Mouse (Mus musculus): Measurements from ENCODE around the gene Phospho2. TPM values are rescaled to one million over a fixed set of nuclear protein-coding genes. Genes with fewer than 3 reads are reported as not detected.
A peak's percentile ranks its signal among the peaks of the same experiment; 100 is the strongest.

Gene Phospho2
- 24.3 and 50.8 TPM in 2 replicates for polyA plus RNA-seq (2012; rRNA removed)

DNA sequence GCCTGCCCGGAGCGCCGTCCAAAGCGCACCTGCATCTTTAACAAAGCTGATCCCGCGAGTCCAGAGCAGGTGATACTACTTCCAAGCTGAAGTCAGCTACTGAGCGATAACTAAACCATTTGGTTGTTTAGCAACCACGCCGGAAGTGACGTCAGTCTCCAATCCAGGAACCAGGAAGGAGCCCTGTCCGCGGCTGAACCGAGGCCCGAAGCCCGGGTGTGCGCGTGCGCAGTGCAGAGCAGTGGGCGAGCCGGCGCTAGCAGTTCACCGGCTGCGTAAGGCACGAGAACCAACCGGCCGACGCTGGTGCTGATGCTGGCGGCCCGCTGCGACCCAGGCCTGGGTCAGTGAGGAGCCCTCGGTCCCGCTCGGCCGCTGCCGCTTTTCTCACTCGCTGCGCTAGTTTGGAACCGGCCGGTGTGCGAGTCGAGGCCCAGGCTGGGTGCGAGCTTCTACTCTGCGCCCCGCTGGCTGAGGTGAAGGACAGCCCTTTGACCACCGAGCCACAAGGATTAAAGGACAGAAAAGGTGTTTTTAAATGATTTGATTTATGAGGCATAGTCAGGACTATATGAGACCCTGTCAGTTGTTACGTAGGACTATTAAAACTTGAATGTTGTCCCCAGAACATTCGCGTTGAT is at the start of gene Phospho2, which contains the start of gene Ccdc173:
Gene Phospho2, plus strand, starts transcription at position 195 of the 641 bp plus-strand sequence.
Gene Ccdc173, minus strand, starts transcription at position 147 of the 641 bp plus-strand sequence.
- H3K27ac ChIP-seq (ENCODE audit: insufficient read depth, low read depth, low read length): peak within 1 kb of the TSS; percentile 66
- peaks cover 2% of the 10 kb centered on the region; the same call in 1 of the 2 replicates for H3K4me1 ChIP-seq (ENCODE audit: control insufficient read depth, insufficient read depth, low read length)
- peak; percentile 69 for TF ChIP-seq POLR2A (IDR thresholded peaks at IDR 0.05; ENCODE audit: low read depth, low read length)
- TF ChIP-seq CTCF (conservative IDR thresholded peaks at IDR 0.05; ENCODE audit: insufficient read depth, insufficient read length, low read depth, low read length): no peak
- DNase-seq: peak; percentile 99
- WGBS: under 1% methylated on average over 48 of the region's 48 CpGs
- H3K36me3 ChIP-seq (ENCODE audit: control insufficient read depth, insufficient read depth, low read length): peaks cover 3% of the 10 kb centered on the region
- H3K4me3 ChIP-seq (ENCODE audit: insufficient read depth, low read depth, low read length): peak within 1 kb of the TSS; percentile 92
- H3K27me3 ChIP-seq (replicated peaks; ENCODE audit: control insufficient read depth, insufficient read depth, low read length): no peaks in the 10 kb centered on the region

DNA sequence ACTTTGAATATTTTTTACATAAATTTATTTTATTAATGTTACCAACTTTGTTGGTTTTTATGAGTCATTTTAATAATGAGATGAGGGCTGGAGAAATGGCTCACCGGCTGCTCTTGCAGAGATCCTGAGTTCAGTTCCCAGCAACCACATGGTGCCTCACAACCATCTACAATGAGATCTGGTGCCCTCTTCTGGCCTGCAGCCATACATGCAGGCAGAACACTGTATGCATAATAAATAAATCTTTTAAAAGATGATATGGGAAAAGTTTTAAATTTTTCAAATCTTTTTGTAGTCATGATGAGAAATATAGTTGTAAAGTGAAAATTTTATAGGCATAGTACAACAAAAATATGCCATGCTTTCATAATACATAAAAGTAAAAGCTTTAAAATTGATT is 44.3 kb upstream of the Phospho2 start:
- 80% methylated on average over 1 of the region's 1 CpGs for WGBS
- Histone ChIP-seq H3K27me3 (replicated peaks; ENCODE audit: control insufficient read depth, insufficient read depth, low read length) (no peaks in the 10 kb centered on the region), H3K4me1 (ENCODE audit: control insufficient read depth, insufficient read depth, low read length) (no peaks in the 10 kb centered on the region), H3K36me3 (ENCODE audit: control insufficient read depth, insufficient read depth, low read length) (peaks cover 11% of the 10 kb centered on the region), H3K4me3 (ENCODE audit: insufficient read depth, low read depth, low read length) (no peak overlapping the region), H3K27ac (ENCODE audit: insufficient read depth, low read depth, low read length) (no peak overlapping the region)
- no peak for TF ChIP-seq POLR2A (IDR thresholded peaks at IDR 0.05; ENCODE audit: low read depth, low read length)
- peak; percentile 19; the same call in 1 of the 2 replicates for TF ChIP-seq CTCF (conservative IDR thresholded peaks at IDR 0.05; ENCODE audit: insufficient read depth, insufficient read length, low read depth, low read length)
- DNase-seq: no peak

DNA sequence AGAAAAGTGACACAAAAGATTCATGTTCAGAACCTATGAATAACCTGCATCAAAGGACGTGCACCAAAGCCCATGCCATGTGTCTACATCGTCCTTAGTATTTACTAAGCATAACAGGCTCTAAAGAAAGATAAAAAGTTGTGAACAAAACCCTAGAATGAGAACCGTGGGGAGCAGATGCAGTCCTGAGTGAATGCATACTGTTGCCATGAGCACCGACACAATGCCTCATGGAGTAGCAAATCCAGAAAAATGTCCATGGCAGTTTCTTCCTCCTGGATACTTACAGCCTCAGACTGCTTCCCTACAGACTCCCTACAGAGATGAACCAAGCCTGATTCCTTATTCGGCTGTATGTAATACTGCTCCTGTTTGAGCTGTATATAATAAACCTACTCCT is 28.4 kb upstream of the Phospho2 start:
- TF ChIP-seq POLR2A (IDR thresholded peaks at IDR 0.05; ENCODE audit: low read depth, low read length) (no peak), CTCF (conservative IDR thresholded peaks at IDR 0.05; ENCODE audit: insufficient read depth, insufficient read length, low read depth, low read length) (no peak)
- WGBS: 85% methylated on average over 5 of the region's 5 CpGs
- H3K4me3 ChIP-seq (ENCODE audit: insufficient read depth, low read depth, low read length): no peak overlapping the region
- no peaks in the 10 kb centered on the region for H3K4me1 ChIP-seq (ENCODE audit: control insufficient read depth, insufficient read depth, low read length)
- no peak overlapping the region for H3K27ac ChIP-seq (ENCODE audit: insufficient read depth, low read depth, low read length)
- H3K36me3 ChIP-seq (ENCODE audit: control insufficient read depth, insufficient read depth, low read length): no peaks in the 10 kb centered on the region
- DNase-seq: no peak
- no peaks in the 10 kb centered on the region for H3K27me3 ChIP-seq (replicated peaks; ENCODE audit: control insufficient read depth, insufficient read depth, low read length)

DNA sequence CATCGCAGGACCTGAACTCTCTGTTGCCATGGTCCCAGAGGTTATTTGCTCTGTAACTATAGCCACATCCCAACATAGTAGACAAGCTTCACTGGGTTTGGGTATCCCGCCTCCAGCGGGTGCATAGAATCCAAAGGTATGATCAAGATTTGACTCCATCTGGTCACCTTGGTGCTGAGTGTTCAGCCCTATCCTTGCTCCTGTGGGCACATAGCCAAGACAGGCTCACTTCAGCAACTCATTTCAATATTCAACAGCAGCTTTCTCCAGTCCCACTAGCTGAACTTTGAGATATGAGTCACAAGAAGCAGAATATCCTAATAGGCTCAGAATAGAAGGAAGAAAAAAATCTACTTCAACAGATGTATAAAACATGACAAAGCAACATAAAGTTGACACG is 26.1 kb upstream of the Phospho2 start:
- Histone ChIP-seq H3K27me3 (replicated peaks; ENCODE audit: control insufficient read depth, insufficient read depth, low read length) (no peaks in the 10 kb centered on the region), H3K4me3 (ENCODE audit: insufficient read depth, low read depth, low read length) (no peak overlapping the region), H3K4me1 (ENCODE audit: control insufficient read depth, insufficient read depth, low read length) (no peaks in the 10 kb centered on the region), H3K36me3 (ENCODE audit: control insufficient read depth, insufficient read depth, low read length) (no peaks in the 10 kb centered on the region), H3K27ac (ENCODE audit: insufficient read depth, low read depth, low read length) (no peak overlapping the region)
- TF ChIP-seq POLR2A (IDR thresholded peaks at IDR 0.05; ENCODE audit: low read depth, low read length) (no peak), CTCF (conservative IDR thresholded peaks at IDR 0.05; ENCODE audit: insufficient read depth, insufficient read length, low read depth, low read length) (no peak)
- DNase-seq: peak; percentile 35
- WGBS: 71% methylated on average over 4 of the region's 4 CpGs

DNA sequence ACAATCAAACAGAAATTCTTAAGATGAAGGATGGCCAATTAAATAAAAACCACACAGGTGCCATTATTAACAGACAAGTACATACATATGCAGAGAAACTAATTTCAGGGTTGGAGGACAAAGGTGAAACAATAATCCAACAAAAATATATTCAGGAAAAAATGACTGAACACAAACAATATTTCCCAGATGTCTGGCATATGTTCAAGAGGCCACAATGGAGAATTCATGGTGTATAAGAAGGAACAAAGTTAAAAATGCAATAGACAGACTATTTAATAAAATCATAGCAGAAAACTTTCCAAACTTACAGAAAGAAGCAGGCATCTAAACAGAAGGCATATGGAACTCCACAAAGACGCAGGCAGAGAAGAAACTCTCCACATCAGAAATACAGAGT is 24.7 kb upstream of the Phospho2 start:
- Histone ChIP-seq H3K4me1 (ENCODE audit: control insufficient read depth, insufficient read depth, low read length) (no peaks in the 10 kb centered on the region), H3K27ac (ENCODE audit: insufficient read depth, low read depth, low read length) (no peak overlapping the region), H3K36me3 (ENCODE audit: control insufficient read depth, insufficient read depth, low read length) (no peaks in the 10 kb centered on the region), H3K27me3 (replicated peaks; ENCODE audit: control insufficient read depth, insufficient read depth, low read length) (no peaks in the 10 kb centered on the region), H3K4me3 (ENCODE audit: insufficient read depth, low read depth, low read length) (no peak overlapping the region)
- DNase-seq: no peak
- 88% methylated on average over 1 of the region's 1 CpGs for WGBS
- no peak for TF ChIP-seq CTCF (conservative IDR thresholded peaks at IDR 0.05; ENCODE audit: insufficient read depth, insufficient read length, low read depth, low read length)
- TF ChIP-seq POLR2A (IDR thresholded peaks at IDR 0.05; ENCODE audit: low read depth, low read length): no peak

DNA sequence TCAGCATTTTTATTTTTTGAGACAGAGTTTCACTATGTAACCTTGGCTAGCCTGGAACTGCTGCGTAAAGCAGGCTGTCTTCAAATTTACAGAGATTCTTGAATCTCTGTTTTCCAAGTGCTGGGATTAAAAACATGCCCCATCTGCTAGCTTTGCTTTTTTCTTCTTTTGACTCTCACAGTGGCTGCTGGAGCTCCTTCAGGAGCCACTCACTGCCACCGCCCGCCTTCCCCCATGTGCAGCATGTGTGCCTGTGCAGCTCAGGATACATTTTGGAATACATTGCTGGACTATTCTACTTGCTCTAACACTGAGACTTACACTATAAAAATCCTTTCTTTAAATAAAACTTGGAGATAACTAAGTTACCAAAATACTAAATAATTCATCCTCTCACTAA is 16.1 kb upstream of the Phospho2 start:
- 97% methylated on average over 3 of the region's 3 CpGs for whole genome bisulfite sequencing
- Histone ChIP-seq H3K4me1 (ENCODE audit: control insufficient read depth, insufficient read depth, low read length) (no peaks in the 10 kb centered on the region), H3K27ac (ENCODE audit: insufficient read depth, low read depth, low read length) (no peak overlapping the region), H3K36me3 (ENCODE audit: control insufficient read depth, insufficient read depth, low read length) (no peaks in the 10 kb centered on the region; the same call in 1 of the 2 replicates), H3K27me3 (replicated peaks; ENCODE audit: control insufficient read depth, insufficient read depth, low read length) (no peaks in the 10 kb centered on the region), H3K4me3 (ENCODE audit: insufficient read depth, low read depth, low read length) (no peak overlapping the region)
- no peak for DNase-seq
- TF ChIP-seq POLR2A (IDR thresholded peaks at IDR 0.05; ENCODE audit: low read depth, low read length) (no peak), CTCF (conservative IDR thresholded peaks at IDR 0.05; ENCODE audit: insufficient read depth, insufficient read length, low read depth, low read length) (no peak)

DNA sequence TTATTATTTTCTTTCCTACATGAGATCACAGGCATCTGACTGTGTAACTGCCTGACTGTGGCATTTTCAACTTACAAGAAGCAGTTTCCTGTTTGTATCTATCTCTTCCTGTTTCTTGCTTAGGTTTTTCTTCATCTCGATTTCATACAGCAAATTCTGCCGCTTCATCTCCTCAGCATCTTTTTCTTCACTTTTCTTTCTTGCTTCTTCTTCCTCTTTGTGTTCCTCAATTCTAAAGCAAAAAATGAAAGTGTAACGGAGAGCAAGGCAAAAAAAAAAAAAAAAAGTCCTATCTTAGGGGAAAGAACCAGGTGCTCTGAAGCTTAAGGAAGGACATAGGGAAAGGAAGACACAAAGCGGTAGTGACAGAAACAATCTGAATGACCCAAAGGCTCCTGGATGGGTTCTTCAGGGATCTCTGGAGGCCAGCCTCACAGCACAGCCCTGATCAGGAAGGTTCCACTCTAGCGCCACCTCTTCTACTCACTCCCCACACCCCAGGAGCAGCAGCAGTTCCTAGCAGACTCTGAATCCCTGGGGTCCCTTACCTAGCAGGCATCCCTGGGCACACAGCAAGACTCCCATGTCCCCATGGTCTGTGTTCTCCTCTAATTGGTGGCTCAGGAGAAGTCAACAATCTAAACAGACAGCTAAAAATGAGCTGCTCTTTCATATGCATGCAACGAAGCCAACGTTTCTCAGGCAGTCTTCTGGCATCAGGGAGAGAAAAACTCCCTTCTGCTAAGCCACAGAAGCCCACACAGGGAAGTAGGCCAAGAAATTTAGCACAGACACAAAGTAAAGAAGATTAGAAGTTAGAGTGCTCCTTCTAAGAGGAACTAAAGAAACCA is 11.2 kb upstream of the Phospho2 start:
- Histone ChIP-seq H3K27ac (ENCODE audit: insufficient read depth, low read depth, low read length) (no peak overlapping the region), H3K4me3 (ENCODE audit: insufficient read depth, low read depth, low read length) (no peak overlapping the region), H3K36me3 (ENCODE audit: control insufficient read depth, insufficient read depth, low read length) (no peaks in the 10 kb centered on the region; the same call in 1 of the 2 replicates), H3K4me1 (ENCODE audit: control insufficient read depth, insufficient read depth, low read length) (no peaks in the 10 kb centered on the region), H3K27me3 (replicated peaks; ENCODE audit: control insufficient read depth, insufficient read depth, low read length) (no peaks in the 10 kb centered on the region)
- no peak for TF ChIP-seq POLR2A (IDR thresholded peaks at IDR 0.05; ENCODE audit: low read depth, low read length)
- no peak for TF ChIP-seq CTCF (conservative IDR thresholded peaks at IDR 0.05; ENCODE audit: insufficient read depth, insufficient read length, low read depth, low read length)
- no peak for DNase-seq
- 73% methylated on average over 7 of the region's 7 CpGs for WGBS

Measured in kidney, adult 2 months (tissue).